Mouse (Mus musculus) frontal cortex, postnatal 25 days (tissue): ENCODE data around the gene Tomm40.
A peak's percentile ranks its signal among the peaks of the same experiment; 100 is the strongest.

ENCODE experiments used
- DNase-seq, 2 experiments: peaks; one replicate each; pipeline ENCODE4 v3.0.0; 2022; ENCODE audit warnings: low spot score in 2 of 2

Tomm40 gene

DNA sequence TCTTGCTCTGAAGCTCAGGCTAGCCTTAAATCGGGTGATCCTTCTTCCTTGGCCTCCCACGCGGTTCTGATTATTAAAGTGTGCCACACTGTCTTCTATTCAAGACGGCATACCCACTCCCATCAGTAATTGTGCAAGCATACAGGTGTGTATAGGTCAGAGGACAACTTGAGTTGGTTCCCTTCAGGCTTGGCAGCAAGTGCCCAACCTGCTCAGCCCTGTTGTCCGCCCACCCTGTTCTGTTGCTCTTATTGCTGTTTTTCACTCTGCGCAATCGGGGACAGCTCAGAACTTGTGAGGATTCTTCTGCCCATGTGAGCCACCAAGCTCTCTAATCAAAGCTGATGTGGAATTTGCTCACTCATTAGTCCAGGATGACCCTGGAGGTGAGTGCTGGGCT, 10.0 kb downstream of the Tomm40 start:
- no peak for DNase-seq

DNA sequence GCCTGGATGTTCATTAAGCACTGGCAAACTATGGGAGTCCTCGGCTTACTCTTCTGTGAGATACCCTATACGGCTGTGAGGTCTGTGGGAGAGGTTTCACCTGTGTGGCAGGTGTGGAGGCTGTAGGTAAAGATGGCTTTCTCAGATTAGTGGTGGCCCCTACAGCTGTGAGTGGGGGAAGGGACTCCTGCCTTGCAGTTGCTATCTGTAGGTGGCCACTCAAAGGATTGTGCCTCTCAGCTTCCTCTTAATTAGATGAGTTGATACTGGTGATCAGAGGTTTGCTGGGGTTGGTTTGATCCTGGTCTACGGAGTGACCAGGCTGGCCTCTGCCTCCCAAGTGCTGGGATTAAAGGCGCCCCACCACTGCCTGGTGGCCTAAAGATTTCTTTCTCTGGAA, 10.8 kb downstream of the Tomm40 start:
- no peak for DNase-seq

DNA sequence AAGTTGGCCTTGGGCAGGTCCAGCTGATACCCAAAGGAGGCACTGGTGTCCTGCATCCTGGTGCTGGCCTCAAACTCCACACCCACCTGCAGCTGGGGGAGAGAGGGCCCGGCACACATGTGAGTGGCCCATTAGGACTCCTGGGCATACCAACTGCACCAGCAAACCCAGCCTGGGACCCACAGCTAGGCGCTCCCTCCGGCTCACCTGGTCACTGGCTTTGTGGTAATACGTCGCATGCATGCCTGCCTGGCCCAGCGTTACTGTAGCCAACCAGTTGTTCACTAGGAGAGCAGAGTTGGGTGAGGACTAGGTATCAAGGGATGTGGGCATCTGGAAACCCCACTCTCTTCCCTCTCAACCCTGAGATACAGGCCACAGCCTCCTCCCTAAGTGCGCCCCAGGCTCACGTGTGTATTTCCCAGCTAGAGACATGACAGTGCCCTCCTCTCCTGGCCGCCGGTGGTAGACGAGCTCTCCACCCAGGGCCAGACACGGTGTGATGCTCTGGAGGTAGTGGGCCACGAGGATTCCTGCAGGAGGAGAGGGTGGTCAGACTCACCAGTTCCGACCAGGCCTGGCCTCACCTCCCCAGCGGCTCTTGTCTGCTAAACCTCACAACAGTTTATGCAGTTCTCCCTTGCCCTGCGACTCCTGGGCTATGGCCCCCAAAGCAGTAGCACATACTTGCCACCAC, 12.2 kb downstream of the Tomm40 start:
- DNase-seq: no peak

DNA sequence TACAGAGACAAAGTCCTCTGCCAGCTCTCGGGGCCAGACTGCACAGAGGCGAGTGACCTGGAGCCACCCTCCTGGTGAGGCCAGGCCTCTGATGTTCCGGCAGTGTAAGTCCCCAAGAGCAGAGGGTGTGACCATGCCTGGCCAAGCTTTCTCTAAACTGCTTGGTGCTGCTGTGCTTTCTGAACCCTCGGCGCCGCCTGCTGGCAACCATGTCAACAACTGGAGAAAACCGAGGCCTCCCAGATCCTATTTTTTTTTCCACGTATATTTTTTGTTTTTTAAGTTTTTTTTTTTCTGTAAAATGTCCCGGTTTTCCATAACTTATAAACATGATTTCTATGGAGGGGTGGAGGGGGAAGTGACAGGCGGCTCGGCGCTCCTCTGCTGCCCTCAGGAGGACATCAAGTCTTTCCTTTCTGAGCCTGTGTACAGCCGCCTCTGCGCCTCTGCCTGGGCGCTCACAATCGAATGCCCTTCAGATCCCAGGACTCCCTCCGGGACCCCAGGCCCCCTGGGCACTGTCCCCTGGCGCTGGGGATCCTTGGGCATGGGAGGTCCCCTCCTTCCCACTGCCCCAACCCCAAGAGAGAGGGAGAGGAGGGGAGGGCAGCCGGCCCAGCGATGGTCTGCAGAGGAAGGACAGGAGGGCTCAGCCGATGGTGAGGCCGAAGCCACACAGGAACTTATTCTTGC, 14.0 kb downstream of the Tomm40 start:
- peak in 1 of 2 experiments; percentile 53 for DNase-seq

DNA sequence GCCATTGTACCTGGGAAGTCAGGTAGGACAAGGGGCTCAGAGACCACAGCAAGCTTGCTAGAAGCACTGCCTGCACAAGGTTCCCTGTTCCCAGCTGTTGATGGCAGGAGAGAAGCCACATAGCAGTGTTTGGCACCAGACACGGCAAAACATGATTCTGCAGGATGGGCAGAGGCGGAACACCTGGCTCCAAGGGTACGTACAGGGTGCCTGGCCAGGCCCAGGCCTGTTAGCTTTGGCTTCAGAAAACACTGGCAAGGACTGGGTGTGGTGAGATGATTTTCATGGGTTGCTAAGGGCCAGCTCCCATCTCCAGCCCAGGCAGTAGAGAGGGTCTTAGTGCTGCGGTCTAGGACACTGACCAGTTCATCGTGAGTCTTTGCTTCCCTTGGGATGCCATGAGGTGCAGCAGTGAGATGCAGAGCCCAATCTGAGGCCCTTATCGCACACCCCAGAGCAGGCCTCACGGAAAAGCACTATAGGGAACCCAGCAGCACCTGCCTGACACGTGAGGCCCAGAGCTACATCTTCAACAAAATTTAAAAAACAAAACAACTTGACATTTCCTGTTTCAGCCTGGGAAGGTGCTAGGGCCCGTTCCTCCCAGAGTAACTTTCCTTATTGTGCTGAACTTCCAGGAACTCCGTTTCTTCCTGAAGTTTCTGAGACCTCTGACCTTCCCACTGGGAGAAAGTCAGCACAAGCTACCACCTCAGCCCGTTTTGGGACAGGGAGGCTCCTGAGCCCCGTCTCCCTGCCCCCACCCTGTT, 14.8 kb downstream of the Tomm40 start:
- no peak for DNase-seq

DNA sequence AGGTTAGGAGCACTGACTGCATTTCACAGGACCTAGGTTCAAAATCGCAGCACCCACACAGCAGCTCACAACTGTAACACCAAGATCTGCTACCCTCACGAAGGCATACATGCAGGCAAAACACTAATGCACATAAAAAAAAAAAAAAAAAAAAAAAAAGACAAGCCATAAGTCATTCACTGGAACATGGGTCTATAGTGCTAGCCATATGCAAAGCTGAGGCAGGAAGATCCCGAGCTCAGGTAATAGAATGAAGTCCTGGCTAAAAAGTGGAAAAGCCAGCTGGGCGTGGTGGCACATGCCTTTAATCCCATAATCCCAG, 15.4 kb downstream of the Tomm40 start:
- DNase-seq: no peak

DNA sequence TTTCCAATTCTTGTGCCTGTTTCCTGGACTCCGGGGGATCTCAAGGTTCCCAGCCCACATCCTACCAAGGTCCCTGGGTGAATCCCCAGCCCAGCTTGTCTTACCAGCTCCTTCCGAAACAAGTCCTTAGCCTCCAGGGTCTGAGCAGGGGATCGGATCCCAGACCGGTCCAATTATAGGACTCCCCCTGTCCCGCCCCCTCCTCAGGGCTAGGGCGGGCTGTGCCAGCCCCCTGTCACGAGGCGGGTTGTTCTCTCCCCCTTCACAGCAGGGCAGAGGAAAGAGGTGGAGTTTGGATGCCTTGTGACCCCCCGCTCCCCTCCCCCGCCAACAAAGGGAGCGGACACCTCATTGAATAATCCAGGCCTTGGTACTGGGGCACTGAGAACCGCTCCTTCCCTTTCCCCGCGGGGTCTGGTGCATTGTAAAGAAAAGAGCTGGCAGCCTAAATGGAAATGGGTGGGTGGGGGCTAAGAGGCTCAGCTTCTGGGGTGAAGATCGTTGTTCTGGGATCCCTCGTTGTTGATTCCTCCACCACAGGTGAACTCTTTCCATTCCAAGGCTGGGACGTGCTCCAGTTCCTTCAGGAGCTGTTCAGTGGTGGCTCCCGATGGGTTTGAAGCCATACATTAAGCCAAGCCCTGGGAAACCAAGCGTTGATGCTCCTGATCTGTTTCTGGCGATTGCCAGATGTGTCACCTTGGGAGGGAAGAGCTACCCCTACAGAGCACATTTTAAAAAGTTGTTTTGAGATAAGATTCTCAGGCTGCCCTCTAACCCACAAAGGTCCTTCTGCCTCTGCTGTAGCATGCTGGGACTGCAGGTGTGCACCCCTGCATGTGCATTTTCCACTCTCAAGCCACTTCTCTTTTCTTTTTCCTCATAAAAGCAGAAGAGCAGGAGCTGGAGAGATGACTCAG, 16.1 kb downstream of the Tomm40 start, which contains the start of gene Apoe:
Gene Apoe (minus strand): TSS at position 282 of the 920 bp plus-strand sequence.
- DNase-seq: peak in 1 of 2 experiments; percentile 46

DNA sequence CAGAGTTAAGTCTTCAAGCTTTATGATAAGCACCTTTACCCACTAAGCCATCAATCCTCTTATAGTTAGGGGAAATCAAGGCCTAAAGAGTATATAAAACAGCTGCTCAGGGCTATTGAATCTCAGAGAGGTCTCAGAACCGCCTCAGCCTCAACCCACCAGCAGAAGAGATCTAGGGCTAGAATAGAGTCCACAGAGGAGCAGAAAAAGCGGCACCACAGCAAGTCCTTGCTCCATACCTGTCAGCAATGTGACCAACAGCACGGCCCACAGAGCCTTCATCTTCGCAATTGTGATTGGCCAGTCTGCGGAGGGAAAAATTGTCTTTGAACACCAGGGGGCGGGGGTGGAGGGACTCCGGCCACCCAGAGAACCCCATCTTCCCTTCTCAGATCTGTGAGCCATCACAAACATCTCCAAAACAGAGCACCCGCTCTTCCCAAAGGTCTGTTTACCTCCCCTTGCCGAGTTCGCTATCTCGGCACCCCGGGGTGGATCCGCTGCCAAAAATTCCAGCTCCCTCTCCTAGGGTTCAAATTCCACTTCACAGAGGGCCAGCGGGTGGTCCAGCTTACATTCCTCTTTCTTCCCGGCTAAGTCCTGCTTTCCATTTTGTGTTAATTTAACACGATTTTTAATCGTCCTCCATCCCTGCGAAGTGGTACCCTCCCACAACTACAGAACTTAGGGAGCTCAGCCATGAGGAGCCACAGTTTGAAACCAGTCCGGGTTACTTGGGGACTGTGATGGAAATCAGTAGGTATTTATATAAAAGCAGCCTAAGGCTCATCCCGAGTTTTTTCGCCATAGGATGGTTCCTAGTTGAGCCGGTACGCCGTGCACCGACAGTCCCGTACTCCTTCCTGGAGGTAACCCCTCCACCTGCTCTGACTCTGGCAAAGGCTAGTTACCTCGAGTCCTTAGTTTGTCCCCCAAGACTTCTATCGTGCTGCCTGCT, 17.0 kb downstream of the Tomm40 start:
- DNase-seq: no peak

DNA sequence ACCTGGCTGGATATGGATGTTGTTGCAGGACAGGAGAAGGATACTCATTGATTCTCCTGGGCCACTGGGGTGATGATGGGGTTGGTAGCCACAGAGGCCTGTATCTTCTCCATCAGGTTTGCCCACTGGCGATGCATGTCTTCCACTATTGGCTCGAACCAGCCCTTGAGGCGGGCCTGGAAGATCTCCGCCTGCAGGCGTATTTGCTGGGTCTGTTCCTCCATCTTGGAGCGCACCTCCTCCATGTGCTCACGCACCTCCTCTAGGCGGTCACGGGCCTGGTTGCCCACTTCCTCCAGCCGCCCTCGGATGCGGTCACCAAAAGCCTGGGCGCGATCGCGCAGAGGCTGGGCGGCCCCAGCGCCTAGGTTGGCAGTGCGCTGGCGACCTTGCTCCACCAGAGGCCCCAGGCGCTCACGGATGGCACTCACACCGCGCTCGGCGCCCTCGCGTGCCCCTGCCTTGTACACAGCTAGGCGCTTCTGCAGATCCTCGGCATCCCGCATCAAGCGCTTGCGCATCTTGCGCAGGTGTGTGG, 18.8 kb downstream of the Tomm40 start:
- no peak for DNase-seq

DNA sequence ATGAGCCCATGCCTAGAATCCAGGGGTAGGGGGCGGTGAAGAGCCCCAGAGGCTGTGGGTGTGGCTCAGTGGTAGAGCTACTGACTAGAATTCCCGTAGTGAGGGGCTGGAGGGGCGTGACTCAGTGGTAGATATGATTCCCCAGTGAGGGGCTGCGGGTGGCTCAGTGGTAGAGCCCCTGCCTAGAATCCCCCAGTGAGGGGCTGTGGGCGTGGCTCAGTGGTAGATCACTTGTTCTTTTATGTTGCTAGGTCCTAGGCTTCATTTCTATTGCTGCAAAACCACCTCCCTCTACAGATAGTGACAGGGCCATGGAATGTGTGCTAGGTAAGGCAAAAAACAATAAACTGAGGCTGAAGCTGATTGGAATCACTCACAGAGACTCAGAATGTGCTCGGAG, 19.4 kb downstream of the Tomm40 start:
- no peak for DNase-seq

DNA sequence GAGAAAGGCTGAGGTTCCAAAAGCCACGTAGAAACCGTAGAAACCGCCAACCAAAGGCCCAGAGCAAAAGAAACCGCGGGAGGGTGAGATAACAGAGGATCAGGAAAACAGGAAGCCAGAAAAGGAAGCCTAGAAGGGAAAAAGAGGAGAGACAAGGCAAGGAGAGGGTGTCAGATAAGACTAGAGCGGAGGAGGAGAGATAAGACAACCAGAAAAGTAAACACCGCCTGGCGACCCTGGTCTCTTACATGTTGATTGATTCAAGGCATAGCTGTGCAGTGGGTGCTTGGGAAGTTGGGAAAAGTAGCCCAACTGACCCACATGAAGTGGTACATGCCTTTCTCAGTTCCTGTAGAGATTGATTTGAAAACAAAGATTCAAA, 20.0 kb downstream of the Tomm40 start:
- no peak for DNase-seq

DNA sequence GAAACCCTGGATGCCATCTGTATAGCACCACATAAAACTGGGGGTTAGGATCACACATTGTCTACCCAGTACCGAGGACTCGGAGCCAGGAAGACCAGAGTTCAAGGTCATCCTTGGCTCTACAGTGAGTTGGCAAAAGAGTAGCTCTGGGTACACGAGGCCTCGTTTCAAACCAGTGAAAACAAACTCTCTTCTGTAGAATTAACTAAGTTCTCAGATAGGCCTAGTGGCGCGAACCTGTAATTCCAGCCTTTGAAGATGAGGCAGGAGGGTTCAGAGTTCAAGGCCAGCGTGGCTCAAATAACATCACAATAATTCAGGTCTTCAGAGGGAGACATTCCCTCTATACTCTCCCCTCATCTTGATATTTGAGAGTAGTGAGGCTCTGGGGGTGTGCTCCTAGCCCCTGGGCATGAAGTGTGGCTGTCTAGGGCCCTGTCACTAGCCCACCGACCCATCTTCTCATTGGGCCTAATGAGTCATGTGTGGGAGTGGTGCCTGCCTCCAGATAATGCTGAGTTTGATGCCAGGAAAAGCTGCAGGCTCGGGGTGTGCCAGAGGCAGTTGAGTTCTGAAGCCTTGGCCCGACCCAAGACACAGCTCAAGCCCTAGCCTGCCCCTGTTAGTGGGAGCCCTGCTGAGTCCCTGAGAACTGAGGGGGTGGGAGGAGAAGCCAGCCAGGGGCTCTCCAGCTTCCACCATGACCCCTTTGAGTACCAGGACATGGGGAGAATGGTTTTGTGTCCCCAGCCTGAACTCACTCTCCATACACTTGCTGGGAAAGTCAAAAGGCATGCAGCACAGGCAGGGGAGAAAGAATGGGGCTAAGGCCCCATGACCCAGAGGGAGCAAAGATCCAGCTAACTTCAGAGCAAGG, 20.7 kb downstream of the Tomm40 start:
- no peak for DNase-seq

DNA sequence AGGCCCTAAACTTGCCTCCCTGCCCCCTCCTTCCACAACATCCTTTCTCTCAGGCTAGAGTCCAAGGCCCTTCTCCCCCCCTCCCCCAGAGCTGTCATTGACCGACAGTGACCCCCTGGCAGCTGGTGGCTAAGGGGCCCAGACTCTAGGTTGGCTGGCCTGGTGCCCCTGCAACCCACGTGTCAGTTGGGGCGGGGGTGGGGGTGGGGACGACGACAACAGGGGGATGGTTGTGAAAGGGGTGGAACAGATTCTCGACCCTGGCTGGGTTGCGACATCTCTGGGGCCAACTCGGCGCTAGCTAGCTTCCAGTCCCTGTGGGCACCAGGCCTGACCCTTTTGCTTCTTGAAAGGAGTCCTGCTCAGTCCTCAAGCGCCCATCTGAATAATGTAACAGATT, 21.8 kb downstream of the Tomm40 start:
- no peak for DNase-seq

DNA sequence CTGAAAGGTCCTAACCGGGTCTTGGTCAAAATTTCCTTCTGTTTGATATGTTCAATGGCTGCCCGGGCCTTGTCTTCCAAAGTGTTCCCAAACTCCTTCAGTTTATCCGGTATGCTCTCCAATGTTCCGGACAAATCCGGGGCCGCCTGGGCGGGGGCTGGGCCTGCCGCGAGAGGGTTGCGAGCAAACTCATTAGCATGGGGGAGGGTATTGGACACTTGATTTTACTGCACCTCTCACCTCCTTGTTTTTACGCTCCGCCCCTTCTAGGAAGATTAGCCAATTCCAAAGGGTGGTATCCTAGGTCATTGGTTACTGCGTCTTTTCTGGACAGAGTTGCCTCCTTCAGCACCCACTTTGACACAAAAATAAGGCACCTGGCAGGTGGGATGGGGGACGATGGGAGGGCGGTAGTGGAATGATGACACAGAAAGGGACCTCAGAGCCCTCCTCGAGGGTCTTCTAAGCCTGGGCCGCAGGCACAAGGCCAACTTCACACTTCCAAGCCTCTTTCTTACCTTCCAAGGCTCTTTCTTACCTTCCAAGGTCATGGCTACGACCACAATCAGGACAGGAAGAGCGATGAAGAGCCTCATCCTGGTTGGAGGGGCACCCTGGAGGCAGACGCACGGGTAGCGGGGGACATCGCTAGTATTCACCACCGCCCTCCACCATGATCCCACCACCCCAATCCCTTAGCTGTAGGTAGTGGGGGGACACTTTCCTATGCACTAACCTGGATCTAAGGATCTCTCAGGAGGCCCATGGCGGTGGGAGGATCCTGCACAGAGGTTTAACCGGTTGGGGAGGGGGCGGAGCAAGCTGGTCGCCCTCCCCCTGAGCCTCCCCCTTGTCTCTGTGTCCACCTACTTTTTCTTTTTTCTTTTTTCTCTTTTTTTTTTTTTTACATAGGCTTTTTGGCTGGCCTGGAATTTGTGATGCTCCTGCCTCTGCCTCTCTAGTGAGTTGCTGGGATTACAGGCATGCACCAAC, 23.1 kb downstream of the Tomm40 start, which contains the start of gene Apoc1:
Gene Apoc1 (minus strand): TSS at position 788 of the 993 bp plus-strand sequence.
- no peak for DNase-seq

DNA sequence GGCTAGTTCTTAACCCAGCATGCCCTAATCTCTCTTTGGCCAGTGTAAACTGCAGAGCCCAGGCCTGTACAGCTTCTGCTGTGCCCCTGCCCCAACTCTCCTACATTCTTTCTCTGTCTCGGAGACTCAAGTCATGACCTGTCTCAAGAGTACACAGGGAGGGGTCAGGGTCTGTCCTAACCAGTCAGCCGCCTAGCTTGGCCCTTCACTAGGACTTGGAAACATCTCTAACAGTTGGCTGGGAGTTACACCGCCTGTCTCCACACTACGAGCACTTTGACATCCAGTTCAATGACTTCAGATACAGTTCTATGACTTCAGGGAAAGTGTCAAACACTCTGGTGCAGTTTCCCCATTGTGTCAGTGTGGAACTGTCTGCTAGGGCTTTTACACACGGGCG, 23.8 kb downstream of the Tomm40 start:
- no peak for DNase-seq

DNA sequence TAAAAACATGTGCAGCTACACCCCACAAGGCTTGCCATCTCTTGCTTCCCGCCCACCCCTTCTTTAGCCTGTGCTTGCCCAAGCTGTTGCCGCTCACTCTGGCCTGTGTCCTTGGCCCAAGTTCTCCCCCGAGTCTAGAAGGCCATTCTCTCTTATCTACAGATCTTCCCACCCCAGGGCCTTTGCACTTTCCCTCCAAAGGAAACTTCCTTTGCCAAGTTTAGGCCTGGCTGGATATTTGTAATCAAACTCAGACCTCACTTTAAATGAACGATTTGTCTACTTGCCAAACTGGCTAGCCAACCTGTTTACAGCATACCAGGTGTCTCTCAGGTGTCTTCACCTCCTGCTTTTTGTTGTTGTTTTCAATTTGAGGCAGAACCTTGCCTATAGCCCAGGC, 24.4 kb downstream of the Tomm40 start:
- no peak for DNase-seq

DNA sequence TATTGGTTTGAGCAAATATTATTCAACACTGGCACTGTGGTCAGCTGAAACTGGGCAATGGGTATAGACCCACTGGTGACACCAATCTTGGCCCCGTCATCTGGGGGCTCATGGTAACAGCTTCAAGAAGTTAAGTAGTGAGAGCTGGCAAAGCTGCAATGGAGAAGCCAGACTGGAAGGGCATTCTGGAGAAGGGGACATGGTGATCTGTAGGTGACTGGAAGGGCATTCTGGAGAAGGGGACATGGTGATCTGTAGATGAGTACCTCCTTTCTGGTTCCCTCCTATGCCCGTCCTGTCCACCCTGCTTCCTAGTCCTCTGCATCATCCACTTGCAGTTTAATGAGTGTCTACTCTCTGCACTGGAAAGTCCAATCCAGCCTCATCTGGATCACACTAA, 26.6 kb downstream of the Tomm40 start:
- DNase-seq: no peak

DNA sequence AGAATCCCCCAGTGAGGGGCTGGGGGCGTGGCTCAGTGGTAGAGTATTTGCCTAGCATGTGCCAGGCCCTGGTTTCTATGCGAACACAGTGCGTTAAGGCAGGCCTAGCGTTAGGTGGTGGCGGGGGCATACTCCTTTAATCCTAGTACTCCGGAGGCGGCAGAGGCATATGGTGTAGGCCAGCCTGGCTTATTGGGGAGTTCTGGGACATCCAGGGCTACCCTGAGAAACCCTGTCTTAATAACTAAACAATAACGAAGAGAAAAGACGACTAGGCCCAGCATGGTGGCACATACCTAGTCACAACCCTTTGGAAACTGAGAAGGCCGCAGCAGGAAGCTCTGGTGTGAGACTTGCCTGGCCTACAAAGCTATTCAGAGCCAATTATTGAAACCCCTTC, 27.1 kb downstream of the Tomm40 start:
- no peak for DNase-seq
